Mouse (Mus musculus) c-Kit-positive CD71-positive TER-119-negative erythroid progenitor cells, embryonic 14.5 days (primary cell): ENCODE measurements around the gene Rag2.

Source experiments
- DNase-seq: peaks from one replicate; pipeline ENCODE4 v3.0.0-alpha.2; 2013; ENCODE audit warnings: low read depth

The Rag2 gene

DNA sequence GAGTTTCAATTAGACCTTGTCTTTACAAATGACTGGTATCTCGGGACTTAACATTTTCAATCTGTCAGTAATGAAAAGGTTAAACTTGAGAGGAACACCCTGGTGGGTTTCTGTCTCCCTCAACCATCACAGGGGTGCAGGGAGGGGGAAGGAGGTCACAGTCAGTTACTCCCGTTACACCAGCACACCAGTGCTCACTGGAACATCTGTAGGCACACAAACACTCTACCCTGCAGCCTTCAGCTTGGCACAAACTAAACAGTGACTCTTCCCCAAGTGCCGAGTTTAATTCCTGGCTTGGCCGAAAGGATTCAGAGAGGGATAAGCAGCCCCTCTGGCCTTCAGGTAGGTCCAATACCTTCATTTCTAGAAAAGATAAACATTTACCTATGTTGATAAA lies at the start of gene Rag2:
Gene Rag2 (plus strand): TSS at position 193 of the 400 bp plus-strand sequence.
- no peak for DNase-seq

DNA sequence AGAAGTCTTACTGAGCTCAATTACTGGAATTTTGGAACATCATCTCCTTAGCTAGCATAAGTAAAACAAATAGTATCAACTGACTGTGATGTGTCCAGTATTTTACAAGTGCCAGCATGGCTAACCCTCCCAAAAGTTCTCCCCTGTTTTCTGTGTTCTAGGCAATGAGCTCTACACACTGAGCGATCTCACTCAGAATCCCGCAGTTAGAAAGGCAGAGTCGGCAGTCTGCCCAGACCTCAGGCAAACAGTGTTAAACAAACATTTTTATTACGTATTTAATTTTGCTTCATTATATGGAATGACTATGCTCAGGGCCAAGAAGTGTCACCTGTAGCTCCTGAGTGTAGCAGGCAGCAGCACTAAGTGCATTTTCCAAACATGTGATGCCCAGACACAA lies 47.3 kb upstream of the Rag2 start:
- no peak for DNase-seq

DNA sequence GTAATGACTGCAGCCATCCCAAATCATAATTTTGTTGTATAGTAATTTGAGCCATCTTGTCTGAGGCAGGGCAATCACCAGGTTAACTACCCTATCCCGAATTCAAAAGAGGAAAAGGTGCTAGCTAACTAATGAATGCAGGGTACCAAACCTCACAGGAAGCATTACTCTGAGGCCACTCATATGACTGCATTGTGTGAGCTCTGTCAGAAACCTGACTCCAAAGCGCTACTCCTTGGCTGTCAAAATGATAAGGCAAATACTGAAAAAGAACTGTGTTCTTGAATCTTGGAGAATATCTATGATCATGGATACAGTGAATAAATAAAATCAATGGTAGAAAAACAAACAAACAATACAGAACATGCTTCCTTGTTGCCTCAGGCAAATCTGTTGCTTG lies 44.5 kb upstream of the Rag2 start:
- DNase-seq, result no peak

DNA sequence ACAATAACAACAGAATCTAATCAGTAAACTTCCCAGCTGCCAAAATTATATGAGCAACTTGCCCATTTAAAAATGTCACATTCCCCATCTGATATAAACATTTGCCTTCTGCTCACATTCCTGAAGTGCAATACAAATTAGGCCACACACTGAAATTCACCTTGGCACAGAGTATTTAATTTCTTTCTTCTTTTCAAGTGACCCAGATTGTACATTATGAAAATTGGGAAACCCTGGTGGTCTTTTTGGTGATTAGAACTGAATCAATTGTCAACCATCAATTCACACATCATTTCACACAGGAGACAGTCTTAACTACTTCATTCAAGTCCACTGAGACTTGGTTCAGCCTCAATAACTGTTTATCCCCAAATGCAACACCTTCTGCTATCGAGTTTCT lies 44.1 kb upstream of the Rag2 start:
- no peak for DNase-seq

DNA sequence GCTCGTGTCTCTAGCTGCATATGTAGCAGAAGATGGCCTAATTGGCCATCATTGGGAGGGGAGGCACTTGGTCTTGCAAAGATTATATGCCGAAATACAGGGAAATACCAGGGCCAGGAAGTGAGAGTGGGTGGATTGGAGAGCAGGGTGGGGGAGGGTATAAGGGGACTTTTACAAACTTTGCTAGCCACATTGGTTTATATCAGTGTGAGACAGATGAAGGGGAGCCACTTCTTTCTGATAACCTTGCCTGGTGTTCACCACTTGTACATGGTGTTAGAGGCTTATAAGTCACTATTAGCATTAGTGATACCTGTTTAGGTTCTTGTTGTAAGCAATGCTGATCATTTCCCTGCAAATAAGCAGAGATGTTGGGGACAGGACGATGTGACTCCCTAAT lies 43.5 kb upstream of the Rag2 start:
- no peak for DNase-seq

DNA sequence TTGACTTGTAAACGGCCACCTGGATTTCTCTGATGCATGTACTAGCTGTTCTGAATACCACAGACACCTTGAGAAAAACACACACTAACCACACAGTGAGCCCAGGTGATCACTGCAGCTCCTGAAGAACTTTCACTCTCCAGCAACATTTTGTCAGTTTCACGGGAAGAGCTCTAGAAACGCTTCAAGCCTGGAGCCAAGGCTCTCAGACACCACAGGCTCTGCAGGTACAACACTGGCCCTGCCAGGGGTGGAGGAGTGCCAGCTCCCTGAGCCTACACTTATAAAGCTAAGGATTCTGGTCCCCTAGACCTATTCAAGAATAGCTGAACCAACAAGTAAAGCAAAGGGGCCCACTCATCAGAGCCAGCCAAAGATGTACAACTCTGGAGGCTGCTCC lies 43.1 kb upstream of the Rag2 start:
- DNase-seq, result no peak

DNA sequence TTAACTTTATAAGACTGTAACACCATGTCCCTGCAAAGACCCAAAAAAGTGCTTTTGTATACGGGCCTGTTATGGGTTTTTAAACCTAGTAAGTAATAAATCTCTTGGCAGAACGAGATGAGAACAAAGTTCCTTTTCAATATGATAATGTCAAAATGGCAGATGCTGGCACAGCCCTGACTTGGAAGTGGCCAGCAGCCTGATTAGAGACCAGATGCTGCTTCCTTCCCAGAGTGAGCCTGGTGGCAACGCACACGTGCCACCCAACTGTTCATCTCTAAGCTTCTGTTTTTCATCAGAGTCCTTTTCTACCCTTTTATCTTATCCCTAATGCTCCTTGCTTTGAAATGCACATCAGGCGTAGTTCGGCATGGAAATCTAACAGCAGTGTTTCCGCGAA lies 33.2 kb upstream of the Rag2 start:
- no peak for DNase-seq

DNA sequence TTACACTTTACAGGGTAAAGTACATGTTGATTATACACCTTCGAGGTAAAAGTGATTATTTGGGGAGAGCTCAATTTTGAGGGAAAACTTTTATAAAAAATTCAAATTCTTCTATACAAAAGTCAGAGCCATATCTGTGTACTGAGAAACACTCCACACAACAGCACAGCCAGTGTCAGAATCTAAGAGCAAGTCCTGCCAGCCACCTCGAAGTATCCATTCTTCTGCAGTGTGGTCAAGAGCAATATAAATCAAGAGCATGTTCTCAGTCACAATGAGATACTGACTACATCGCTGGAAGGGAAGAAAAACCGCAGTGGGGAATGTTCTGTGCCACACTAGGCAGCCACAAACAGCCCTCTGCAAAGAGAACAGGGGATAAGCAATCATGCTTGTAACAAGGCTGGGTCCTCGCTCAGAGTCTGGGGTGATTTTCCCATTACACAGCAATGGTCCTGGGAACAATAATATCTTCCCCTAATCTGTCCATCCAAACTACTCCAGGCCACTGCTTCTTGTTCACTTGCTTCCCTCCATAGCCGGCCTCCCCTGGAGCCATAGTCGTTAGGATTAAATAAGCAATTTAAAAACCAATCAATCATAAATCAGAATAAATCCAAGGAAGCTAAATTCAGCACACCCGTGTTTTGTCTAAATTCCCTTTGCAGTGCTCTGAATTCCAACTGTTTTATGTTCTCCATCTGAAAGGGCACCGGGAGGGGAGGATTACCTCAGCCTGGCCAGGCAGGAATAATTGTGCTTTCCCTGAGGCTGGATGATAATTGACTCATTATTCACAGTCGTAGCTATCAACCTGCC lies 32.3 kb upstream of the Rag2 start:
- no peak for DNase-seq

DNA sequence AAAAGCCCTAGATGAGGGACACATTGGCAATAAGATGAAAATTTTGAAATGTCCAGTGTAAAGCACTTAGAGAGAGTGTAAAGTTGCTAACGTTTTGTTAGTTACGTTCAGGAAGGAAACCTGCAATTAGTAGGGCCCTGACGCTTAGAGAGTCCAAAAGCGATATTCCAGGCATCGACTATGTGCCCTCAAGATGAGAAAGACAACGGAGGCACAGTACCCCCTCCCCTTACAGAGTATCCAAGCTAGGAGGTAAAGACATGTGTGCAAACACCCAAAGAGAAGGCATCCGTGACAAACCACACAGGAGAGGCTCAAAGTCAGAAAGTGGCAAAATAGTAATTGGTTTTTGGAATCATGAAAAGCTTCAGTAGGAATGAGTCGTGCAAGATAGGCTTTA lies 31.6 kb upstream of the Rag2 start:
- DNase-seq, result no peak

DNA sequence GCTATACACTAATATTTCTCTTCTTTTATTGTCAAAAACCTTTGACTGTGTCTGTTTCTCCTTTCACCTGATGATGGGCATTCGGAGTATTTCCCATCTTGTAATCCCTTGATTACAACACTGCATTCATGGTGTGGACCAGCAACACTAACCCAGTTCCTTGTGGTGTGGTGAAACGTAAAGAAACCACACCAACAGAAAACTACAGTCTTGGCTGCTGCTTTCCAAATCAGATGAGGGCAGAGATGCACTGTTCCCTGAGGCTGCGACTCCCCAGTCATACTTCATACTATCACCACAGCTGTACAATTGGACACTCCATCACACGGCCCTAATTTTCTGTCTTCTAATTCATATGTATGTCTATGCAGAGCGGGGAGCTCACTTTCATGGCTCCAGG lies 29.8 kb upstream of the Rag2 start:
- no peak for DNase-seq

DNA sequence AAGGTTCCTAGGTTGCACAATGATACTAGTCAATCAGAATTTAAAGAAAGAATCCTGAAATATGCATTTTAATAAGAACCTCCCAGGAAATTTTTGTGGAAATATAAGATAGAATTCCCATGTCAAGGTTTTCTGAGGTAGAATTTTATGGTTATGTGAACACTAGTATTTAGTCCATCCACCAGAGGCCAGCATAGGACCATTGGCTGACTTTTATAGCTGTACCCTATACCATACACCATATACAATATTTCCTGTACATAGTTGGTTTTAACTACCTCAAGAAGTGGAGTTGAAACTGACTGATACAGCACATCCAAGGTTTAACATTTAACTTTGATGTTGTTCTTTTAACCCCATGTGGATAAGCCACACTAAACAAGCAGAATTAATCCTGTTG lies 27.3 kb upstream of the Rag2 start:
- no peak for DNase-seq

DNA sequence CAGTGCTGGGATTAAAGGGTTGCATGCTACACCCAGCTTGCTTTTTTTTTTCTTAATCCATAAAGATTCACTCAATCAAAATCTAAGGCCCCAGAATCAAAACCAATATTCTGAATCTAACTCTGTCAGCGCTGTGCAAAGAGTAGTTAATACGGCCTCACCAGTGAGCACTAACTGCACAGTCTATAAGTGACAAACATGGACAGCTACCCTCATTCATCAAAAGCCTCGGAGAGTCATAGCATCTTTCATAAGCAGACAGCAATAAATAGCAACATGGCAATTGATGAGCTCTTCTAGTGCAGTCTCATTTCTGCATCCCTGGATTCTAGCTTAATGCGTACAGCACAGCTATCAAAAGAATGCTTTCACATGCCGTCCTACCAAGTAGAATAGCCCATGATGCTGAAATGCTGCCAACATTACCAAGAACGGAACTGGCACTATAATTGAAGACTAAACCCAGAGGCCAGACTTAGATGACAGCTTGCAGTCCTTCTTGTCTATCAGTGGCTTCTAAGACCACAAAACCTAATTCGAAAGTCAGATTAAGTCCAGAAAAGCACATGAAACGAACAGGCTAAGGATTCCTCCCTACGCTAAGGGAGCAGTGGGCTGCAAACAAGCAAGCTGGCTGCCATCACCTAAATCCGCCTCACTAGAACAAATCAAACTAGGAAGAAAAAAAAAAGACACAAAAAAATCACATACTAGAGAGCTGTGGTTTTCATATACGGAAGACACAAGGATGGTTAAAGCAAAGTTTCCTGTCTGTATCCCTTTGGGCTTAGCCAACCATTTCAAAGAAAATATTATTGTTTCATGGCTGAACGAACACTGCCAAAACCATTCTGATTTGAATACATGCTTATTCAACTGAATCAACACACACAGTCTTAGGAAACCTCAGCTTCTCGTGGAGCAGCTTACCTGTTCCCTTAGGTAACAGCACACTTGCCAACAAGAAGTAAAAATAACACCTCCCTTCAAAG lies 26.0 kb upstream of the Rag2 start:
- no peak for DNase-seq

DNA sequence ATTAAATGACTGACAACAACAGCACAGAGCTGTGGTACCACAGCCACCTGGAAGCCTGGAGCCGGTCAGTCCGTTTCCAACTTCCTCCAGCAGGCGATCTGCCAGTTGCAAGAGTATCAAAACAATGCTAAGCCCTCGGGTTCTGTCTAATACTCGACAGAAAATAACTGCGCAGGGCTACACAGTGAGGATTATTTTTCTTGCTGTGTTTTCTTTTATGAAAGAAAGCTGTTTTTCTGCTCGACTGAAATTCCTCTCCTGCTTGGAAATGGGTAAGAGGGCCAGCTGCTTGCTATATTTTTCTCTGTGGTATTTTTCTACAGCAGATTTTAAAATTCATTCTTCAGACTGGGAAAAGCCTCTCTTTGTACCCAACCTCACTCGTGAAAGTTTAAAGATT lies 23.8 kb upstream of the Rag2 start:
- no peak for DNase-seq

DNA sequence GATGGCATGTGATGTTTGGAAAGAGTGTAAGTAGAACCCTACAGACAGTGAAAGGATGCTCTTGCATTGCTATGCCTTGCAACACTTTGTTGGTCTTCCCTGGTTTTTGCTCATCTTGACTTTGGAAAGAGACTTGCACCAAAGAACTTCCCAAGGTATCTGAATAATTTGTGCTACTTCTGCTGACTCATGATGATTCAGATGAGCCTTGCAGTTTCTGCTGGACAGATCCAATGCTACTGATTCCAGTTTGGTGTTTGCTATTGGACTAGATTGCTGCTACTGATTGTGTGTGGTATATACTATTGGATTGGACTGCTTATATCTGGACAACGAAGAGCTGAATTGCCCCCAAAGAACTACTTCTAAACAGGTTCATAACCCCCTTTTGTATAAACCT lies 21.4 kb upstream of the Rag2 start:
- DNase-seq, result no peak

DNA sequence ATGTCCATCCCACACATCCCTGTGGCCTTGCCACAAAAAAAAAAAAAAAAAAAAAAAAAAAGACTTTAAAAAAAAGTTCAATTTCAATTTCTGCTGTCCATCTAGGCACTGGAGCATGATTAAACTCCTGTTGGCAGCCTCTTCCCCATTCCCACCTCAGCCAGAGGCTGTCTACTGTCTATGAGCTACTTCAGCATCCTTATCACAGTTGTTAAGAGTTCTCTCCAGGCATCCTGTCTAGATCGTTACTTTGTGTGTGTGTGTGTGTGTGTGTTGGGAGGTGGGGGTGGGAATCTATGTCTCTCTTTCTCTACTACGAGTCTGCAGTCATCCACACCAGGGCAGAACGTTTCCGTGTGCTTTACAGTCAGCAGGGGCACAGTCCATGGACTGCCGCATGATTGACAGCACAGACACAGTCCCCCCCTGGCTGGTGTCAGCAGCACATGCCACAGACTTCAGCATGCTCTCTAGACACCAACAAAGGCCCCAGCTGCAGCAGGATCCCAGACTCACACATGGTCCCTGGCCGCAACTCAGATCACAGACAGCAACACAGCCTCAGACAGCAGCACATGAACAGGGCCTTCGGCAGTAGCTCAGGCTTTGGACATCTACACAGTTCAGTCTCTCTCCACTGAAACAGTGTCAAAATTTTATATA lies 16.2 kb upstream of the Rag2 start:
- no peak for DNase-seq

DNA sequence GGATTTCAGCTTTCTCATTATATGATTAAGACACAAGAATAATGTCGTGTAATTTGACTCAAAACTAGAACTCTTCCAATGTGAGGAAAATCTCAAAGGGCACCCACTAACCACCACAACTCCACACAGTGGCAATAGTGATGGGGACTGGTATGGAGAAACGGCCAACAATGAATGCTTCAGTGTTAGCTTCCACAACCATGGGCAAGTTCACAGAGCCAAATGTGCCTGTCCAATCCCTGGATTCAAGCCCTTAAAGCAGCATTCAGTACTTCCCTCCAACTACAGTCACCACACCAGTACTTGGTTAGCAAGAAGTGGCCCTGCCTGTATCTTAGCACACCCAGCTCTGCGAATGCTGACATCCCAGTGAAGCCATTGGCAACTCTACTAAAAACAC lies 13.7 kb upstream of the Rag2 start:
- DNase-seq, result no peak

DNA sequence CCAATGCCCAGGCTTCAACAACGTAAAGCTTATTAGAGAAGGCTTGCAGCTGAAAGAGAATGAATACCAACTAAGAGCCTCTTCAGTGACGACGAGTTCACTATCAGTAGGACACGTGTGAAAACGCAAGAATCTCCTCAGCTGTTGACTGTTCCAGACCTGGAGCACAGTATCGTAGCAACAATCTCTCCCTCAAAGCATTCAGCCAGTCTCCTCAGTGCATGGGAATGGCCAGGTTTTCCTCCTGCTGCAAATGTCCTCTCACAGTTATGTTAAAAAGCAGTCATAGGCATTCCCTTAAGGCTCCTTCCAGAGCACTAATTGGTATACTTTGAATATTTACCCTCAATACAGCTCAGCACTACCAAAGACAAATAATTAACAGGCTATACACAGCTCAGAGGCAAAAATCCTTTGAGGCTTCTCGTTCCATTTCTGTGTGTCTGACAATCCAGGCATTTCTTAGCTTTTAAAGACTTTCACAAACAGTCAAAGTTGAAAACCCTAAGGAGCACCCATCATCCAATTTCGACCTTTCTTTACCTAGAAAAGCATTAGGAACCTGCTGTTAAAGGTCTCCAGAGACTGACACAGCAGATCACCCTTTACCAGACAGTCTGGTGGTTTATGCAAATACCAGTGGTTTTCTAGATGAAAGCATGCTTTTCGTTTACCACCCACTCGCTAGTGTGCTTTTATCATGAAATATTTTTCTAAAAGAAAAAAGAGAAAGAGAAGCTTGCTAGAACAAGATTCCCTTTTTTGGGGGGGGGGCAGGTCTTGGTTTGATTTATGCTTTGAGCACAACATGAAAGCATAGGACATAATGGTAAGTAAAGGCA lies 8.8 kb upstream of the Rag2 start:
- no peak for DNase-seq

DNA sequence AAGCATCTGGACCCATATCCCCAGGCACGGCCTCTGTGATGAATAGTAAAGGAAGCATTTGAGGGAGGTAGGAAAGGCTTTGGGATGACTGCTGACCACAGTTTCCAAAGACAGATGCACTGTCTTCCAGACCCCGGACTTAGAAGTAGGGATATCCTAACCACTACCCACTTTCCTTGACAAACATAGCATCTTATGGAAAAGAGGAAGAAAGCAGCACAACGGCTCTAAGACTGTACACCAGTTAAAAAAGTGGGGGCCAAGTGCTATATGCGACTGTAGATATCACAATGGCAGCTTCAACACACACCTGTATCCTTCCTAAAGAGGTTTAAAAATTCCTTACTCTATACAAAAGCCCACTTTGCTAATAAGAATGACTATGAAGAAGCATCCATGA lies 6.1 kb upstream of the Rag2 start:
- no peak for DNase-seq

DNA sequence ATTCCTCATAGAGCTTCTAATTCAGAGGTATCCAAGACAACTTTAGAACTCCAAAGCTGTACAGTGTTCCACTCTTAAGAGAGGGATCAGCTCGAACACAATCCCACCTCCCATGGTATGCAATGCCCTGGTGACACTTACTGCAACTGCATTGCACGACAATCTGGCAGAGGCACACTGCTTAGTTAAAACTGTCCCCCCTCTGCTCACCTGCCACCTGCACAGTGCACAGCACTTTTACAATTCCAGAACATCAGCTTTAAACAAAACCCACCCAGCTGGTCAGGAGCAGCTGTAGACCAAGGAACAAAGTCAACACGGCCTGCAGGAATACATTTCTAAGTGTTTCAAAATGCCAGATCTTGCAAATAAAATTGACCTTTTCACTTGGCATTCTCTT lies 3.6 kb upstream of the Rag2 start:
- no peak for DNase-seq

DNA sequence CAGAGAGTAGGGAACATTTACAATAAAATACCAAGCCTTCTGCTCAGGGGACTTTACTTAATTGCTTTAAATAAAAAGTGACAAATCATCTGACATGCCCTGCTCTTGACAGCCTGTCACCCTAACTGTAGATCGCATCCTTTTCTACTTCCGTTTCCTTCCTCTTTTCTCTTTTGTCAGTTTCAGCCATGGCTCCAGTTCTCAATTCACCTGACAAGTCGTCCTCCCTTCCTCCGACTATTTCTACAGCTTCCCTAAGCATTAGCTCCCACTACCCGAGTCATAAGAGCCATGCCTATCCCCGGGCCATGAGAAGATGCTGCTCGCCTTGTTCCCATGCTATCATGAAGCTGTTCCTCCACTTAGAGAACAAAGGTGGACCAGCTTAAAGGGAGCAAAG lies 2.9 kb upstream of the Rag2 start:
- no peak for DNase-seq

DNA sequence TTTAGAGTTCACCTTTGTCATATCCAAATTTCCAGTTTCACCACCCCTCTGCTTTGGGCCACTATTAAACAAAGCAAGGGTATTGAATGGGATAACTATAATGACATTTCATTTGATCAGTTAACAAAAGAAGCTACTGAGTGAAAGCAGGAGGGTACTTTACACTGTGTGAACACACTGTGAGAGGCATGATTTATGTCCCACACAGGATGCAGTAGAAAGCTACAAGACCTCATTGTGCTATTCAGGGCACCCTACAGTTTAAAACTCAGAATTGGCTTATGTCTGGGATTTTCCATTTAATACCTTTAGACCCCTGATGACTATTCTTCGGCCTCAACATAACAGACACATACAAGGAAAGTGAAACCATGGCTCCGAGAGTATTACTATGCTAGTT lies 1.5 kb upstream of the Rag2 start:
- DNase-seq, result no peak

DNA sequence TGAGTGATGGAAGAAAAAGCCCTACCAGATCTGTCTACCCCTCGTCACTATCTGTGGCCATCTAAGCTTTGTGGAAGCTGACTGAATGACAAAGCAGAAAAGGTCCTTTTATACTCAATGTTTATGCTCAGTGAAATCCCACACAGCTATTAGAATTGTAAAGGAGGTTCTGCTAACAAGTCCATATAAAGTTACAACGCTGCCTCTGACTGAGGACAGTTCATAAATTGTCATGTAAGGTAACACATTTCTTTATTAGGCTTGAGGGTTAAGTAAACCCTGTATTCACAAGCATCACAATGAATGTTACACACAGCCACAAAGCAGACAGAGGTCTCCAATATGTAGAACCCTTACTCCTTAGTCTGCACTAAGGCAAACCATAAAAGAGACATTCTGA lies 507 bp upstream of the Rag2 start:
- no peak for DNase-seq
